Mouse (Mus musculus) layer of hippocampus, postnatal 36 days (tissue): ENCODE results near the gene Ccr2. TPM values are rescaled to one million over a fixed set of nuclear protein-coding genes. Genes with fewer than 3 reads are reported as not detected.
"Not testable (repeated sequence)": the region's sequence is repeated elsewhere in the genome, so short reads cannot be mapped to it uniquely, and the experiment has no call there.

ENCODE experiments used
- DNase-seq, 2 experiments: peaks; one replicate each; pipeline ENCODE4 v3.0.0; 2022
- total RNA-seq, 2 experiments: library from RNA; stranded (reverse); gene quantifications; 2 replicates each; pipeline ENCODE4 v1.2.3; 2021

Ccr2 gene
- under 1 TPM; 0.12 to 0.30 TPM for total RNA-seq

GRCm38 (mm10) chr9:124101723-124102122, at the start of gene Ccr2:
TSS of gene Ccr2 (plus strand) at chr9:124101950.
- no peak for DNase-seq

GRCm38 (mm10) chr9:124053532-124053931, 48.2 kb upstream of the Ccr2 start:
- DNase-seq: no peak

GRCm38 (mm10) chr9:124056158-124056709, 45.5 kb upstream of the Ccr2 start:
- no peak for DNase-seq

- DNase-seq: no peak
Measured at GRCm38 (mm10) chr9:124059660-124060352, 41.9 kb upstream of the Ccr2 start.

- not testable (repeated sequence) for DNase-seq
Measured at GRCm38 (mm10) chr9:124061474-124062432, 40.0 kb upstream of the Ccr2 start.

- no peak for DNase-seq
Measured at GRCm38 (mm10) chr9:124066572-124067103, 35.1 kb upstream of the Ccr2 start.

- no peak for DNase-seq
Measured at GRCm38 (mm10) chr9:124068098-124069058, 33.4 kb upstream of the Ccr2 start.

GRCm38 (mm10) chr9:124071506-124071905, 30.2 kb upstream of the Ccr2 start:
- DNase-seq: no peak

- no peak for DNase-seq
Measured at GRCm38 (mm10) chr9:124079803-124080202, 21.9 kb upstream of the Ccr2 start.

- not testable (repeated sequence) for DNase-seq
Measured at GRCm38 (mm10) chr9:124080471-124080870, 21.3 kb upstream of the Ccr2 start.

GRCm38 (mm10) chr9:124090441-124090840, 11.3 kb upstream of the Ccr2 start:
- DNase-seq: no peak

GRCm38 (mm10) chr9:124099127-124099526, 2.6 kb upstream of the Ccr2 start:
- no peak for DNase-seq

GRCm38 (mm10) chr9:124100357-124100756, 1.4 kb upstream of the Ccr2 start:
- no peak for DNase-seq

GRCm38 (mm10) chr9:124103199-124103598, 1.4 kb downstream of the Ccr2 start:
- DNase-seq: no peak

GRCm38 (mm10) chr9:124105196-124105595, 3.4 kb downstream of the Ccr2 start:
- no peak for DNase-seq

GRCm38 (mm10) chr9:124107232-124107631, 5.5 kb downstream of the Ccr2 start:
- DNase-seq: no peak

GRCm38 (mm10) chr9:124108356-124109127, 6.8 kb downstream of the Ccr2 start:
- DNase-seq: no peak

GRCm38 (mm10) chr9:124111997-124112396, 10.2 kb downstream of the Ccr2 start:
- no peak for DNase-seq

GRCm38 (mm10) chr9:124112591-124113239, 11.0 kb downstream of the Ccr2 start:
- no peak for DNase-seq

- no peak for DNase-seq
Measured at GRCm38 (mm10) chr9:124113777-124114176, 12.0 kb downstream of the Ccr2 start.
